Mouse (Mus musculus) heart, embryonic 12.5 days (tissue): ENCODE measurements around the gene Wdr27. TPM values are rescaled to one million over a fixed set of nuclear protein-coding genes. Genes with fewer than 3 reads are reported as not detected.
"Not testable (repeated sequence)": the region's sequence is repeated elsewhere in the genome, so short reads cannot be mapped to it uniquely, and the experiment has no call there.

Source experiments
- ATAC-seq: fragments of 200-750 bp; cut with Nextera tagmentation; 2 replicates; pipeline ENCODE4 v1.8.0; 2017; ENCODE audit warnings: moderate TSS enrichment, moderate library complexity; ENCODE audit not compliant: insufficient number of reproducible peaks, low FRiP score
- H3K27ac ChIP-seq: fragments of 300-500 bp; sonication (generic); 2 replicates; pipeline ENCODE4 v1.5.1; 2016; ENCODE audit warnings: mild to moderate bottlenecking, moderate library complexity; ENCODE audit not compliant: poor library complexity, severe bottlenecking
- H3K27me3 ChIP-seq: fragments of 300-500 bp; sonication (generic); replicated peaks from 2 replicates; pipeline ENCODE4 v1.6.1; 2016; ENCODE audit warnings: mild to moderate bottlenecking, moderate library complexity
- H3K36me3 ChIP-seq: fragments of 300-500 bp; sonication (generic); 2 replicates; pipeline ENCODE4 v1.6.1; 2016; ENCODE audit warnings: mild to moderate bottlenecking, moderate library complexity
- H3K4me1 ChIP-seq: fragments of 300-500 bp; sonication (generic); replicated peaks from 2 replicates; pipeline ENCODE4 v1.6.1; 2016; ENCODE audit warnings: mild to moderate bottlenecking
- H3K4me2 ChIP-seq: fragments of 300-500 bp; sonication (generic); 2 replicates; pipeline ENCODE4 v1.6.1; 2016; ENCODE audit warnings: mild to moderate bottlenecking, moderate library complexity
- H3K4me3 ChIP-seq: fragments of 300-500 bp; sonication (generic); 2 replicates; pipeline ENCODE4 v1.5.1; 2016; ENCODE audit warnings: mild to moderate bottlenecking
- H3K9ac ChIP-seq: fragments of 300-500 bp; sonication (generic); 2 replicates; pipeline ENCODE4 v1.6.1; 2016; ENCODE audit warnings: mild to moderate bottlenecking, moderate library complexity
- H3K9me3 ChIP-seq: fragments of 300-500 bp; sonication (generic); replicated peaks from 2 replicates; pipeline ENCODE4 v1.6.1; 2016; ENCODE audit warnings: mild to moderate bottlenecking, moderate library complexity
- WGBS: fragments of 180-500 bp; shearing (Covaris S2); methylation state at CpG from one replicate; pipeline ENCODE4 v1.1.7; 2016; 5-methylcytosine and 5-hydroxymethylcytosine counted together
- polyA plus RNA-seq: library from polyadenylated mRNA; unstranded; fragments of >200 nt; fragmentation: Nextera tagmentation; extraction: Ambion mirVana; gene quantifications from 2 replicates; pipeline ENCODE4 v1.2.1, GENCODE M21; 2016

The Wdr27 gene
- polyA plus RNA-seq, 1 experiment from 2014 or later = 3.9 TPM

DNA sequence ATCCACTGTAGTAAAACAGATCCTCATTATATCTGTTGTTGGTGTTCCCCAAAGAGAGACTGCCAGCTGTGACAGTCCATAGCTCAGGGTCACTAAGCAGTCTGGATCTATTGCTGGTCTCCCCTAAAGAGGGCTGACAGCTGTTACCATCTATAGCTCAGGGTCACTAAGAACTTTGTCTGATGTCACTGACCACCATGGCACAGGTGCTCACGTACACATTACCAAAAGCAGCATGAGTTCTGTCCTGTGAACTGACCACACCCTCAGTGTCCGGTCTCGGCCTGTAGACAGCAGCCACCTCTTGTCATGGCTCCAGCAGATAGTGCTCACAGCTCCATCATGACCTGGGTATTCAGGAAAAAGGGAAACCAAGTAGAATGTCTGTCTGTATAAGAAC, 39.7 kb downstream of the Wdr27 start:
- Histone ChIP-seq H3K36me3 (no peaks in the 10 kb centered on the region), H3K27ac (no peak overlapping the region), H3K4me2 (no peak overlapping the region), H3K4me1 (no peaks in the 10 kb centered on the region), H3K9ac (no peak overlapping the region), H3K9me3 (no peaks in the 10 kb centered on the region), H3K4me3 (no peak overlapping the region), H3K27me3 (peaks cover 26% of the 10 kb centered on the region)
- 81% methylated on average over 3 of the region's 3 CpGs for WGBS
- no peak for ATAC-seq

- no peak overlapping the region for H3K27ac ChIP-seq
- no peaks in the 10 kb centered on the region for H3K9me3 ChIP-seq
- 78% methylated on average over 1 of the region's 1 CpGs for WGBS
- 0 out of 2 replicates have a peak, but pooled peaks cover 8% of the 10 kb centered on the region for H3K27me3 ChIP-seq
- no peaks in the 10 kb centered on the region for H3K36me3 ChIP-seq
- no peak overlapping the region for H3K9ac ChIP-seq
- no peak overlapping the region for H3K4me3 ChIP-seq
- no peak overlapping the region for H3K4me2 ChIP-seq
- H3K4me1 ChIP-seq = no peaks in the 10 kb centered on the region
- no peak for ATAC-seq
Measured at GRCm38 (mm10) chr17:14898972-14899371, 44.0 kb downstream of the Wdr27 start.

- H3K27me3 ChIP-seq, H3K9ac ChIP-seq, H3K36me3 ChIP-seq, H3K9me3 ChIP-seq, H3K27ac ChIP-seq, H3K4me1 ChIP-seq, H3K4me3 ChIP-seq, H3K4me2 ChIP-seq, ATAC-seq: not testable (repeated sequence)
Measured at GRCm38 (mm10) chr17:14895058-14895457, 47.9 kb downstream of the Wdr27 start.

GRCm38 (mm10) chr17:14886933-14887332, 56.0 kb downstream of the Wdr27 start:
- Histone ChIP-seq H3K9me3 (no peaks in the 10 kb centered on the region), H3K4me1 (no peaks in the 10 kb centered on the region), H3K36me3 (no peaks in the 10 kb centered on the region), H3K4me2 (no peak overlapping the region), H3K27ac (no peak overlapping the region), H3K4me3 (no peak overlapping the region), H3K27me3 (no peaks in the 10 kb centered on the region), H3K9ac (no peak overlapping the region)
- no peak for ATAC-seq
- 64% methylated on average over 2 of the region's 2 CpGs for WGBS

DNA sequence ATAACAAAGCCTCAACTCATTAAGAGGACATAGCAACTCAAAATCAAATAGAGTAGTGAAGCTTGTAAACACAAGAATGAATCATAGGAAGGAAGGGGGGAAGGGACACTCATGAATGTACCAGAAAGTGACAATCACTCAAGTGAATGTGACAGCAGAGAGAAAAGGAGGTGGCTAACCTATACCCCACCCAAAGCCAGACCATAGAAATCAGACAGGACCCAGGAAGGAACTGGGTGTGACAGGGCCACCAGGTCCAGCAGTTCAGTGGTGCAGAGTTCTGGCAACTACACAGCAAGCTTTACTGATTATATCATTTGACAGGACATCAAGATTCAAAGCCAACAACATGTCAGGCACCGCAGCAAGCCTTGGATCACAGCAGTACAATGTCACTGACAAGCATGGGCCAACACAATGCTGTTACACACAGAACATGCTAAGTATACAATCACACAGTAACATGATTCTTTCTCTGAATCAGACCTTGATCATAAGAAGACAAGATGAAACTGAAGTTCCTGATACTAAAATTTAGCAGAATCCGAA, 68.2 kb downstream of the Wdr27 start:
- no peaks in the 10 kb centered on the region for H3K4me1 ChIP-seq
- H3K4me2 ChIP-seq = no peak overlapping the region
- ATAC-seq = no peak
- H3K9me3 ChIP-seq = 0 out of 2 replicates have a peak, but pooled peaks cover 2% of the 10 kb centered on the region
- H3K27me3 ChIP-seq = no peaks in the 10 kb centered on the region
- no peak overlapping the region for H3K27ac ChIP-seq
- WGBS = 60% methylated on average over 2 of the region's 2 CpGs
- no peak overlapping the region for H3K9ac ChIP-seq
- no peak overlapping the region for H3K4me3 ChIP-seq
- H3K36me3 ChIP-seq = no peaks in the 10 kb centered on the region

- Histone ChIP-seq H3K27ac (no peak overlapping the region), H3K9me3 (0 out of 2 replicates have a peak, but pooled peaks cover 2% of the 10 kb centered on the region), H3K9ac (no peak overlapping the region), H3K27me3 (no peaks in the 10 kb centered on the region), H3K36me3 (no peaks in the 10 kb centered on the region), H3K4me1 (no peaks in the 10 kb centered on the region), H3K4me2 (no peak overlapping the region), H3K4me3 (no peak overlapping the region)
- 50% methylated on average over 1 of the region's 1 CpGs for WGBS
- ATAC-seq = no peak
Measured at GRCm38 (mm10) chr17:14860220-14860619, 82.7 kb downstream of the Wdr27 start.

GRCm38 (mm10) chr17:14847709-14848108, 95.2 kb downstream of the Wdr27 start:
- Histone ChIP-seq H3K36me3 (no peaks in the 10 kb centered on the region), H3K27ac (no peak overlapping the region), H3K9me3 (no peaks in the 10 kb centered on the region), H3K9ac (no peak overlapping the region), H3K4me3 (no peak overlapping the region), H3K4me1 (no peaks in the 10 kb centered on the region), H3K27me3 (no peaks in the 10 kb centered on the region), H3K4me2 (no peak overlapping the region)
- no peak for ATAC-seq
- 71% methylated on average over 3 of the region's 3 CpGs for WGBS

DNA sequence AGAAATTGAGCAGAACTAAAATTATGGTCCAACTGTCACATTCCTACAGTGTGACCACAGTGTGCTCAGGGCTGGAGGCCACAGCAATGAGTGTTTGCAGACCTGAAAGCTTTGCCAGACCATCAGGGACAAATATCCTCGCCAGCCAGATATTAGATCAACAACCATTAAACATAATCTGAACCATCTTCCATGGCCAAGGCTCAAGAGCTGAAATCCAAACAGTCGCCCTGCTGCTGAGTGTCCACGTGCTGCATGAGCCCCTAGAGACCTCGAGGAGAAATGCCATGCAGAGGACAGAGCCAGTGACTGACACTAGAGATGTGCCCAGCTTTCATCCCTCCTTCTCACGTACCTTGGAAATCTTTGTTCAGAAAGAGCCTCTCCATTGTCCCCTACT, 96.1 kb downstream of the Wdr27 start:
- Histone ChIP-seq H3K27ac (no peak overlapping the region), H3K9ac (no peak overlapping the region), H3K9me3 (no peaks in the 10 kb centered on the region), H3K4me1 (no peaks in the 10 kb centered on the region), H3K36me3 (no peaks in the 10 kb centered on the region), H3K4me3 (no peak overlapping the region), H3K4me2 (no peak overlapping the region), H3K27me3 (no peaks in the 10 kb centered on the region)
- WGBS = 58% methylated on average over 5 of the region's 5 CpGs
- no peak for ATAC-seq

DNA sequence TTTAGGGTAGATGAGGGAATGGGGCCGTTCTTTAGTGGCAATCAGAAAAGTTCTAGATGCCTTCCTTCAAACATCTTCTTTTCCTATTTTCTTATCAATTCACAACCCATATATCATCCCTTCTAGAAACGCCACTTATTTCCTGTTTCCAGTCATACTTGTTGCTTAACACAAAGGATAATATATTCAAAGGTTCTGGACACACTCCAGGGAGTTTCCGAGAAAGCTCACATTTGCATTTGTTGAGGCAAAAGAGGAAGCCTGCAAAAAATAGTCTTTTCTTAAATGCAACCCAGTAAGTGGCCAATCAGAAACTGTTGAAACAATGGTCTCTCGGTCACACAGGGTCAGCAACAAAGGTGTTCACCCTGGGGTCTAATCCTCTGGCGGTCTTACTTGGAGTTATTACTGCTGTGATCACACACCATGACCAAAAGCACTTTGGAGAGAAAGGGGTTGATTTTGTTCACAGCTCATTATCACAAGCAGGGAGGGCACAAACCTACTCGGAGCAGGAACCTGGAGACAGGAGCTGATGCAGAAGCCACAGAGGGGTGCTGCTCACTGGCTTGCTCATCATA, 116.2 kb downstream of the Wdr27 start:
- 63% methylated on average over 6 of the region's 6 CpGs for WGBS
- no peak overlapping the region for H3K4me2 ChIP-seq
- H3K4me1 ChIP-seq = no peaks in the 10 kb centered on the region
- no peaks in the 10 kb centered on the region for H3K9me3 ChIP-seq
- no peak for ATAC-seq
- H3K9ac ChIP-seq = no peak overlapping the region
- H3K36me3 ChIP-seq = no peaks in the 10 kb centered on the region
- H3K27me3 ChIP-seq = no peaks in the 10 kb centered on the region
- no peak overlapping the region for H3K27ac ChIP-seq
- H3K4me3 ChIP-seq = no peak overlapping the region

- 59% methylated on average over 5 of the region's 5 CpGs for WGBS
- ATAC-seq = no peak
Measured at GRCm38 (mm10) chr17:14824938-14825337, 118.0 kb downstream of the Wdr27 start.

DNA sequence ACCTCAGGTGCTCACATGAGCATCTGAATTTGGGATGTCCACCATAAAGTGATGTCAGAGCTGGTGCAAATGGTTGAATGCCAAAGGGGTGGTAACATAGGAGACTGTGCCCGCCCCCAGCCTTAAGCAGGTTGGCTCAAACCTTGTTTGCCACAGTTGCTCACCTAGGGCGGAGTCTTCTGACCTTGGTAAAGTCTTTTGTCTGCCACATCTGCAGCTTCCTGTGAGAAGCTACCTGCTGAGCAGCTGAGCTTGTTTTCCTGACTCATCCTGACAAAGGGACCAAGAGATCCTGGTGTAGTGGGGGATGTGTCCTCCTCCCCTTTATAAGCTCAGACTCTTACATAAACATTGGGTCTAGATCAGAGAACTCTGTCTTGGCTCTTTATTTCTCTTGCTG, 125.0 kb downstream of the Wdr27 start:
- ATAC-seq = no peak
- no peak overlapping the region for H3K9ac ChIP-seq
- H3K27me3 ChIP-seq = no peaks in the 10 kb centered on the region
- H3K4me3 ChIP-seq = no peak overlapping the region
- H3K4me1 ChIP-seq = no peaks in the 10 kb centered on the region
- no peak overlapping the region for H3K27ac ChIP-seq
- H3K4me2 ChIP-seq = no peak overlapping the region
- H3K9me3 ChIP-seq = no peaks in the 10 kb centered on the region
- 64% methylated on average over 2 of the region's 2 CpGs for WGBS
- H3K36me3 ChIP-seq = no peaks in the 10 kb centered on the region

More at GRCm38 (mm10) chr17:14824938-14825337, 118.0 kb downstream of the Wdr27 start:
- Histone ChIP-seq H3K4me3 (no peak overlapping the region), H3K27ac (no peak overlapping the region), H3K9ac (no peak overlapping the region), H3K4me1 (no peaks in the 10 kb centered on the region), H3K9me3 (no peaks in the 10 kb centered on the region), H3K27me3 (no peaks in the 10 kb centered on the region), H3K36me3 (no peaks in the 10 kb centered on the region), H3K4me2 (no peak overlapping the region)

DNA sequence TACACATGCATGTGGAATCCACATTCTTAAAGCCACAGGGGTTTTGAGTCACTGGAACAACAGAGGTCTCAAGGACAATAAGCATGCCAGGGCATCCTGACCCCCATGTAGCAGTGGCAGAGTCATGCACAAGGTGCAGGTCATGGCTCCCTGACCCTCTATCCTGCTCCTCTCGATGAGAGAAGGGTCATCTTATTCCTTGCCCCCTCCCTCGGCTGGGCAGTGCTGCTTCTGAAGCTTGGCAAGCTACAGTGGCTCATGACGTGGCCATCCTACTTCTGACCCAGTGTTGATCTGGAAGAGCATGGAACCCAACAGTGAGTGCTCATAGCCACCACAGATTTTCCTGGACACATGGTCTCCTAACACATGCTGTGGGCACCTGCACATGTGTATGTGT, 126.9 kb downstream of the Wdr27 start:
- Histone ChIP-seq H3K9me3 (no peaks in the 10 kb centered on the region), H3K9ac (no peak overlapping the region), H3K4me2 (no peak overlapping the region), H3K36me3 (no peaks in the 10 kb centered on the region), H3K27me3 (no peaks in the 10 kb centered on the region), H3K4me3 (no peak overlapping the region), H3K27ac (no peak overlapping the region), H3K4me1 (no peaks in the 10 kb centered on the region)
- no peak for ATAC-seq
- WGBS = 77% methylated on average over 3 of the region's 3 CpGs
